Mouse (Mus musculus): ENCODE results near the gene Pheta1. TPM values are rescaled to one million over a fixed set of nuclear protein-coding genes. Genes with fewer than 3 reads are reported as not detected.

The Pheta1 gene
- polyA plus RNA-seq (2021; fragmentation: Nextera tagmentation): 6.4 and 7.8 TPM in 2 replicates
- long read RNA-seq, experiment 1, transcript Pheta1-203 (3 exons, 2,335 nt): minor isoform, 46 of 119 reads
- long read RNA-seq, experiment 1, transcript Pheta1-201 (4 exons, 2,368 nt): major isoform, 62 of 119 reads
- long read RNA-seq, experiment 1, partial matches to known transcripts: 1 of 119 reads
- long read RNA-seq, experiment 1, other reads (novel, unspliced or antisense): 10 of 119 reads
- long read RNA-seq, experiment 2, transcript Pheta1-201 (4 exons, 2,368 nt): major isoform, 5 of 11 reads
- long read RNA-seq, experiment 2, partial matches to known transcripts: 0 of 11 reads
- long read RNA-seq, experiment 2, other reads (novel, unspliced or antisense): 3 of 11 reads

GRCm38 (mm10) chr5:121848743-121849142 lies at the start of gene Pheta1:
TSS of gene Pheta1 (plus strand) at chr5:121848984.

GRCm38 (mm10) chr5:121837441-121838340 lies 11.1 kb upstream of the Pheta1 start, which contains the start of gene Sh2b3:
TSS of gene Sh2b3 (minus strand) at chr5:121837646.

Other genes with a start within 250 kb of the Pheta1 start
- 1.8 and 2.5 TPM in 2 replicates for gene Acad12, start 230.0 kb upstream of the Pheta1 start, polyA plus RNA-seq (2021; fragmentation: Nextera tagmentation)
- 1.2 TPM in 2 replicates for gene Acad10, start 188.5 kb upstream of the Pheta1 start, polyA plus RNA-seq (2021; fragmentation: Nextera tagmentation)
- 16.7 and 35.1 TPM in 2 replicates for gene Brap, start 188.4 kb upstream of the Pheta1 start, polyA plus RNA-seq (2021; fragmentation: Nextera tagmentation)
- 31.7 and 79.9 TPM in 2 replicates for gene Atxn2, start 137.6 kb upstream of the Pheta1 start, polyA plus RNA-seq (2021; fragmentation: Nextera tagmentation)
- 5.6 and 10.0 TPM in 2 replicates for gene Sh2b3, start 11.3 kb upstream of the Pheta1 start, polyA plus RNA-seq (2021; fragmentation: Nextera tagmentation)
- gene Cux2, start 201.1 kb downstream of the Pheta1 start, polyA plus RNA-seq (2021; fragmentation: Nextera tagmentation): 23.2 and 31.3 TPM in 2 replicates